Mouse (Mus musculus) CD4-positive, CD25-positive, alpha-beta regulatory T cell, adult 2 months (primary cell): ENCODE data around the gene Dnah5.

Experiments
- DNase-seq: peaks from one replicate; pipeline ENCODE4 v3.0.0-alpha.2; 2012; ENCODE audit warnings: low read depth, low spot score

The Dnah5 gene

GRCm38 (mm10) chr15:28203111-28204075, at the start of gene Dnah5:
Gene Dnah5, plus strand, starts transcription at chr15:28203752.
- no peak for DNase-seq

GRCm38 (mm10) chr15:28154822-28155501, 48.6 kb upstream of the Dnah5 start:
- DNase-seq, result peak; percentile 14

DNA sequence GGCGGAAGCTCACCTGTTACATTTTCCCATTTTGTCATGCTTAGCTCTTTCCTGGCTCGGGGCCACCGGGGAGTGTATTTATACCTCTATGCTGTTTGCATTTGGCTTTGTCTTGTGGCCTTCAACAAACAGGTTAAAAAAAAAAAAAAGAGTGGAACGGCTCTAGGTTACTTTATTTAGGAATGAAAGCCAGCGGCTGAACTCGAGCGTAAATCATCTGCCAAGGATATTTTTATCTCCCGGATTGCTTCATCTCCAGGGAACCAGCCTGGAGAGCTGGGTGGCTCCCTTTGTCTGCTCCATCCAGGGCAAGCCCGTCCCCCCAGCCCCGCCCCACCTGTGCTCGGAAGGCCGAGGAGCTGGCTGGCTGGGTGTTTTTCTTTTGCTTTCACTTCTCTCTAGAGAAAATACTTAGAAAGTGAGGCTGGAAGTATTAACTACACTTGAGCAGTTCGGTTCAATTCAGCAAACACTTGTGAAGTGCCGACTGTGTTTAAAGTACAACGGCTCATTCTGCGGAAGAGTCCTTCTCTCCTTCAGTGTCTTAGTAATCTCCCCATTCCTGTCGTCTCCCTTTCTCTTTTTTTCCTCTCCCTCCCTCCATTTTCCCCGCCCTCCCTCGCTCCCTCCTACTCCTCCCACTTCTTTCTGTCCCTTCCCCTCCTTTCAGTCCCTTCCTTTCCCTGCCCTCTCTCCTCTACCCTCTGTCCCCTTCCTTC, 44.6 kb upstream of the Dnah5 start:
- peak; percentile 77 for DNase-seq

GRCm38 (mm10) chr15:28162291-28162690, 41.3 kb upstream of the Dnah5 start:
- no peak for DNase-seq

GRCm38 (mm10) chr15:28165234-28165633, 38.3 kb upstream of the Dnah5 start:
- DNase-seq, result no peak

- DNase-seq, result no peak
Measured at GRCm38 (mm10) chr15:28166090-28166489, 37.5 kb upstream of the Dnah5 start.

- no peak for DNase-seq
Measured at GRCm38 (mm10) chr15:28178951-28179350, 24.6 kb upstream of the Dnah5 start.

DNA sequence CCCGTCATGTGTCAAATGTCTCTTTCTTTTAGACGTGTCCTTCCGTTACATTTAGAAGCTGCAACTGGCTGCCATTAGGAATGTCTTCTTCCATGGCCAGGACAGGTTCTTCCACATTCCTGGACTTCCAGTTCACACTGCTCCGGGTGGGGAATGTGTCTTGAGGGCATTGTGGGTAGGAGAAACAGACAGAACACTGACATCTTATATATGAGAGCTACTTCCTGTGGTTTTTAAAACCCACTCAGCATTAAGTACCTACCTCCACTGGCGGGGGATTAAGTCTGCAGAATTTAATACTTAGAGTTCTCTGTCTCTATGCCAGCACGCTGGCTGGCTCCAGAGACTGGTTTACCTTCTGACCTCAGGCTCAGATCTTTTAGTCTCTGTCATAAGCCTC, 24.0 kb upstream of the Dnah5 start:
- no peak for DNase-seq

DNA sequence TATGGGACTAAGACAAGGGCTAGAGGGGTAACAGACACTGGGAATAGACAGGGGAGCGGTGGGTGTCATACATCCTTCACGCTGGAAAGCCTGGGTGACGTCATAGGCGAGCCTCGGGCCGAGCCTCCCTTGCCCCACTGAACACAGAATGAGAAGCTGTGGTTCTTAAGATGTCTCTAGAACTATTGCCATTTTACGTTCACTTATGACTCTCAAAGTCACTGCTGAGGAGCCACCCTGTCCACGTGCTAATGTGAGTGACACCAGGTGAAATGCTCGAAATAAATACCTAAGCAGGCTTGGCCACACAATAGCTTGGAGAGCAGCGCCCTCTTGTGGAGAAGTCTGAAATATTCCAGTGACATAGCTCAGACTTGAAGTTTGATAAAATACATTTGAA, 21.7 kb upstream of the Dnah5 start:
- DNase-seq, result peak; percentile 89

GRCm38 (mm10) chr15:28182567-28182966, 21.0 kb upstream of the Dnah5 start:
- no peak for DNase-seq

DNA sequence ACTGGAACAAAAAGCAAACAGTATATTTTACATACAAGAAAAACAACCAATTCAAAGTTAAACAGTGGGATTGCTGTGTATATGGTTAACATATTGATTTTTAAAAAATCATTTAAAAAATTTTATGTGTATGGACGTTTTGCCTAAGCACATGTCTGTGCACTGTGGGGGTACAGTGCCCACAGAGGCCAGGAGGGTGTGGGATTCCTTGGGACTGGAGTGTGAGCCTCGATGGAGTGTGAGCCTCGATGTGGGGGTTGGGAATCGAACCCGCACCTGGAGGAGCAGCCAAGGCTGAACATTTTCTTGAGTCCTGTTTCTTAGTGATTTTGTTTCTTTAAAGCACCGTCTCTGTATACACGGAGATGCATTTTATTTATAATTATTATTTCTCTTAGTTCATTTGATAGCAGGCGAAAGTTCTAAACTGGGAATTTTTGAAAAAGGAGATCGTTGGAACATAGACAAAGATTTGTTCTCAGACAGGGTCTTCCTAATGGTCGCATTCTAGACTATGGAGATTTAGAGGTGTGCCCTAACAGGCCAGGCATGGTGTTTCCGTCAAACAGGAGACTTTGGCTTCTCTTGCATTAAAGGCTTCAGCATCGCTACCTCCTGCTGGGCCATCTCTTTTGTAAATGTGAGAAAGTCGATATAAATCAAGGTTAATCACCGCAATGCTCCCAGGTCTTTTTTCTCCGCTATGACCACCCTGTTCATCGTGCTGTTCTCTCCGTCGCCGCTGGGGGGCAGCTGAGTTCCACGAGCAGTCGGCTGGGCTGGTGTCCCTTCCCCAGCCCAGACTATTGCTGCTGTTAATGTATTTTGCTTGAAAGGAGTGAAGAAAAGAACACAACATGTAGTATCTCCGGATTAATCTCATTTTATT, 15.8 kb upstream of the Dnah5 start:
- peak; percentile 83 for DNase-seq

DNA sequence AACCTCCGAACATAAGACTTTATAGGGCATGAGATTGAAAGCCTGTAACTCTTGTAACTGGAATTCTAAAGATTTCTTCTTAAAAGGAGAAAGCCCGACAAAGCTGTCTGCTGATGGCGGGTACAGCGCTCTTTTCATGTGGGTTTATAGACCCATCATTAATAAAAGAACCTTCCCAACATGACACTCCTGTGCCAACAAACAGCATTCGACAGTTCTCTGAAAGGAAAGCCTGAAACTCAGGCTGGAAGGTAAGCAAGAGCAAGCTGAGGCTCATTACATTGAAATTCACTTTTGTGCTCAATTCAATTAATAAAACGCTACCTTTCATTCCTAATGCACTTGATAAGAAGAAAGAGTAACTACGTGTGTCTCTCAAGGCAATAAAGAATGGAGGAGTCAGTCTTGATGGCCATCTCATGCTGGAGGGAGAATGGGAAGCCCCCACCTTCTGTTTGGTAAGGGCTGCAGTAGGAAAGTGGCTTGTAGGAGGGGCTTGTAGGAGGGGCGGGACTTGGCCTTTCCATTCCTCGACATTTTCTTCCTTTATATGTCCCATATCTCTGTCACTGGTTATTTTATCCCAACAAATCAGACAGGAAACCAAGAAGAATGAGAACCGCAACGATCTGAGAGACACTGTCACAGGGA, 15.1 kb upstream of the Dnah5 start:
- no peak for DNase-seq

DNA sequence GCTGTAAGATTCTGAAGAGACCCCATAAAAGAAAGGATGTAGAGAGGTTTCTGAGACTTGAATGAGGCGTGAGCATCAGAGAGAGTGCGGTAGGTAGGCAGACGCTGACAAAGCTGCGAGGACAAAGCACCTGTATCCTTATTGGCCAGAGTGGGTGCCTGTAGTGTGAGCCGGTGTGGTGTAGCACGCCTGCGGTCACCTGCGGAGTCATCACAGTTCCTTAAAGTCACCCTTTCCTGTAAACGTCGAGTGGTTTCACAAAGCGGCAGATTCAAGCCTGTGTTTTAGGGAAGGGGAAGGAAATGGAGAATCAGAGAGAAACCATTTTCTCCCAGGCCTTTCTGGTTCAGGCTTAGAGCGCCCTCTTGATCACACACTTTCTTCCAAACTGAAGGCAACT, 13.9 kb upstream of the Dnah5 start:
- peak; percentile 68 for DNase-seq

DNA sequence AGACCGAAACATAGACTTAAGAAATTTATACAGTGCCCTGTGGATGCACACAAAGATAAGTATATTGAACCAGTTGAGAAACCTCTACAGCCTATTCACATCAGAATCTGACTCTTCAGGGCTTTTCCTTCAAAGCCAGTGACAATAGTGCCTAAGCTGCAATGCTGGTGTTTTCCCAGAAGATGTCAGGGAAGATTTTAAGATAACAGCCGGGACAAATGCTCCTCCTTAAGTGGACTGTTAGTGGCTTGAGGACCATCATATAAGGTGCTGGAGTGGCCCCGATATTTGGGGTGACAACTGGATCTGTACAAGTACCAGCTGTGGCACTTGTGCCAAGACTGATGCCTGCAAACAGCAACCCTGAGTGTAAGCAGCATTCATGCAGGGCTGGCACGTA, 4.9 kb upstream of the Dnah5 start:
- DNase-seq, result no peak

- no peak for DNase-seq
Measured at GRCm38 (mm10) chr15:28204626-28205025, 1.1 kb downstream of the Dnah5 start.

DNA sequence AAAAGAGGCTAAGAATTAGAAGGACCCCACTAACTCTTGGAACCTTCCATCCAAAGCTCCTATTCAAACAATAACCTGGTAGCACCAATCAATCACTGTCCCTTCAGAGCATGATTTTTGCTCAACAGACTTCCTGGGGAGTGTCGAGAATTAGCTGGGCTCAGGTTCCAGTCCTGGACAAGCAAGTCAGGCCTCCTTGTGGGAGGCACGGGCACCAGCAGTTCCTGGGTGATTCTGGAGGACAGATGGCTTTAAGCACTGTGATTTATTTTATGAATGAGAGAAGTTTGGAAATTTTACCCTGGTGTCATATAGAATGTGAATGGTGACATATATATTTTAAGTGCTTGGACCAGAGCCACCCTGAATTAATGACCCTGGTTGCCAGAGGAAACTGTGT, 4.0 kb downstream of the Dnah5 start:
- DNase-seq, result no peak

DNA sequence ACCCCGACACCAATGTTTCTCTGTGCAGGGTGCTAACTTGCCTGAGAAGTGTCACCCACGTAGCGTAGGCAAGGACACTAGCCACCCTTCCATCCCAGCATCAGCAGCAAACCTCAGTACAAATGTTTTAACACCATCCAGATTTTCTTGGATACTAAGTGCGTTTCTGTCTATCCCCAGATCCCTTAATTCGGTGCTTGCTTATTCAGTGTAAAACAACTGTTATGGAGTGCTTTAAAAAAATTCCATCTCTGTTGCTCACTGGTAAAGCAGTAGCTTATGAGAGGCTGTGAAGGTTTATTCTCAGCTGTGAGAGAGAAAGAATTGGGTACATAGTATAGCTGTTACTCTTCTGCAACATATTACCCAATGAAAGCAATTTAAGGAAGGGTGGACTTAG, 9.5 kb downstream of the Dnah5 start:
- DNase-seq, result no peak

- no peak for DNase-seq
Measured at GRCm38 (mm10) chr15:28216358-28216757, 12.8 kb downstream of the Dnah5 start.

GRCm38 (mm10) chr15:28227316-28227715, 23.8 kb downstream of the Dnah5 start:
- no peak for DNase-seq

- no peak for DNase-seq
Measured at GRCm38 (mm10) chr15:28260250-28260649, 56.7 kb downstream of the Dnah5 start.

GRCm38 (mm10) chr15:28299438-28299837, 95.9 kb downstream of the Dnah5 start:
- no peak for DNase-seq
